Mouse (Mus musculus) left cerebral cortex, postnatal 25 days (tissue): Measurements from ENCODE around the gene Tpd52l2. TPM values are rescaled to one million over a fixed set of nuclear protein-coding genes. Genes with fewer than 3 reads are reported as not detected.

Source experiments
- DNase-seq, 2 experiments: peaks; one replicate each; pipeline ENCODE4 v3.0.0; 2022; ENCODE audit warnings: low spot score in 2 of 2, mixed read lengths in 1 of 2
- intact Hi-C: fragments of 180-260 bp; cut with DNase I; formaldehyde crosslinking; loops from one replicate; pipeline ENCODE4 v1.15.1; 2025
- total RNA-seq, 2 experiments: library from RNA; stranded (reverse); gene quantifications; 2 replicates each; pipeline ENCODE4 v1.2.3; 2021

The Tpd52l2 gene
- total RNA-seq, 2 experiments from 2014 or later: 74.7 to 76.8 TPM

- intact Hi-C loops: loop anchor here (10.0 kb wide), 1 partner anchor 152 kb away; the partner anchor contains the start of gene Sox18
- DNase-seq: peak in 1 of 2 experiments; percentile 32
These were observed 25.9 kb downstream of the Tpd52l2 start for GRCm38 (mm10) chr2:181522811-181523210.

DNA sequence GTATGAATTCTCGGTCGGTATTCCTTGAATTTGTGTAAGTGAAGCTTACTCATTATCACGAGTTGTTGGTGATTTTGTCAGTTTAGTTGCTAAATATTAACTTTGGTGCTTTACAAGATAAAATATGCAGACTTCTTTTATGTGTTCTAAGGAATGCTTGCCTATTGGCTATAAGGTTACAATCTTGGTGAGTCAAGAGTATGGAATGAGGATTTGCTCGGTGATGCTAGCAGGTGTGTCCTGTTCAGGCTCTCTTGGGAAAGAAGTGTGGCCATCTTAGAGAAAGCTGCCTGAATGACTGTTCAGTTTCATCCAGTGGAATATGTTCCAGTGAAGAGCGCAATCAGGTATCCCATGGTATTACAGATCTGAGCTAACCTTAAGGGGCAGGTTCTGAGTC lies 28.6 kb downstream of the Tpd52l2 start:
- DNase-seq: no peak
- intact Hi-C loops: loop anchor here (10.0 kb wide), 1 partner anchor 149 kb away; the partner anchor contains the start of gene Sox18

- intact Hi-C loops: loop anchor here (10.0 kb wide), 1 partner anchor 146 kb away; the partner anchor contains the start of gene Sox18
- no peak for DNase-seq
These were observed 32.1 kb downstream of the Tpd52l2 start for GRCm38 (mm10) chr2:181529076-181529475.

DNA sequence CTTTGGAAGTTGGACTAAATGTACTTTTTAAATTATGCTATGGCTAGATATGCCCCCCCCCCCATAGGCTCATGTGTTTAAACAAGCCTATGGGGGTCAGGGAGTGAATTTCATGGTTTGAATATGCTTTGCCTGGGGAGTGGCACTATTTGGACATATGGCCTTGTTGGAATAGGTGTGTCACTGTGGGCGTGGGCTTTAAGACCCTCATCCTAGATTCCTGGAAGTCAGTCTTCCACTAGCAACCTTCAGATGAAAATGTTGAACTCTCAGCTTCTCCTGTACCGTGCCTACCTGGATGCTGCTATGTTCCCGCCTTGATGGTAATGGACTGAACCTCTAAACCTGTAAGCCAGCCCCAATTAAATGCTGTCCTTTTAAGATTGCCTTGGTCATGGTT lies 35.6 kb downstream of the Tpd52l2 start:
- intact Hi-C loops: no loop called here
- DNase-seq: no peak

DNA sequence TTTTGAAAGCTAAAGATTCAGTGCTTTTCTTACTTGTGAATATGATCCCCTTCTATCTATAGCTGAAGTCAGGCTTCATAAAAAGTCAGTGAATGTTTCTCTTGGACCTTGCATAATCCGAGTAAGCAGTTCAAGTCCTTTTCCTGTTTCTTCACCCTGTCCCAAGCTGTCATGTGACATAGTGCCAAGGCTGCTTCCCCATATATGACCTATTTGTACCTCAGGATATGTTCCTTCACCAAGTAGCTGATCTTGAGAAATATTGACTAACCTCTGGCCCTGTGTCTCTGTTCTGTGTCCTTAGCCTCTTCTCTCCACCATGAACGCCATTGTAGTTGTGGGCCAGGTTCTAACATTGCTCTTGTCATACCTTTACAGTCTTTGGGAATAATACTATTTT lies 39.5 kb downstream of the Tpd52l2 start:
- intact Hi-C loops: loop anchor here (5.0 kb wide), 1 partner anchor 56 kb away; the partner anchor contains the start of genes Prpf6 and Zfp512b
- no peak for DNase-seq

DNA sequence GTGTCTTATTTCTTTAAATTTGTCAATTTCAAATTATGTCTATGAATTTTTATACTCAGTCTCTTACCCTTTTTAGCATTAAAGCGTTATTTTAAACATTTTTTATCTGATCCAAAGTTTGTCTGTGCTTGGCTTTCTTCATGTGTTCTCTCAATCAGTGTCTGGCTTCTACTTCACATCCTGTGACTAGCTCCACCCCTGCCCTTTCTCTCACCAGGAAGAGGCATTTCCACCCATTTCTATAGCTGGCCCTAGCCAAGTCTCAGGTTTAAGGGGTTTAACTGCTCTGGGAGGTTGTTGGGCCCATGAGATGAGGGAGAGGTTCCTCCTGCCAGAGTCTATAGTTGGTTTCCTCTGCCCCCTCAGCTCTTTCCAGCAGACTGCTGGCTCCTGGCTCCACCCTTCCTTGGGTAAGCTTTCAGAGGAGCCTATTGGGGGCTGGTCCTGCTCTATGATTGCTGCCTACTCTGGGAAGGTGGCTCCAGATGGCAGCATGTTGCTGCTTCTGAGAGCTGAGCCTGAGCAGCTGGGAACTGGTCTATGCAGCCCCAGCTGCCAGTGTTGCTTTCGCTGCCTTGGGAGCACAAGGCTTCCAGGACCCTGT lies 40.6 kb downstream of the Tpd52l2 start:
- intact Hi-C loops: loop anchor here (5.0 kb wide), 1 partner anchor 55 kb away; the partner anchor contains the start of genes Prpf6 and Zfp512b
- peak; percentile 68 to 94 for DNase-seq

DNA sequence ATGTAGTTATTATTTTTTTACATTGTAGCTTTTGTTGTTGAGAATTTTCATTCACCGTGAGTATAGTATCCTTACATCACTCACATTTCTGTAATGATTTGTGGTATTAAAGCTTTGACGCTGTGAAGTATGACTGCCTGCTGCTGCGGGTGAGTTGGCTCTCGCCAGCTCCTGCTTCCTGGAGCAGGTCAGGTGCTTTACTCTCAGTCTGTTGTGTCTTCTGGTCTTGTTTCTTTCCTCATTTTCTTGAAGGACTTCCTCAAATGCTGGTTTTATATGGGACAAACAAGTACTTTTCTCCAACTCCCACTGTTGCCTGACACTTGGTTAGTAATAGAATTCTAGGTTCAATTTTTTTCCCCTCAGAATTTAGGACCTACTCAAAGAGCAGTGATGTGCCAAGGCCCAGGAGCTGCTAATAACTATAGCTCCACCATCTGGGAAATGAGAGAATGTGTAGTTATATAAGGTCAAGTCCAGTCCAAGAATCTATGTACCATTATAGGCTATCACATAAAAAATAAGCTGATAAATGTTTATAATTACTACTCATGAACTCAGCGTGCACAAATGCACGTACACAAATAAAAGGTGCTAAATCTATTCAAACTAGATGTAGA lies 44.9 kb downstream of the Tpd52l2 start:
- intact Hi-C loops: no loop called here
- no peak for DNase-seq

GRCm38 (mm10) chr2:181546142-181546541 lies 49.2 kb downstream of the Tpd52l2 start:
- no peak for DNase-seq
- intact Hi-C loops: no loop called here

DNA sequence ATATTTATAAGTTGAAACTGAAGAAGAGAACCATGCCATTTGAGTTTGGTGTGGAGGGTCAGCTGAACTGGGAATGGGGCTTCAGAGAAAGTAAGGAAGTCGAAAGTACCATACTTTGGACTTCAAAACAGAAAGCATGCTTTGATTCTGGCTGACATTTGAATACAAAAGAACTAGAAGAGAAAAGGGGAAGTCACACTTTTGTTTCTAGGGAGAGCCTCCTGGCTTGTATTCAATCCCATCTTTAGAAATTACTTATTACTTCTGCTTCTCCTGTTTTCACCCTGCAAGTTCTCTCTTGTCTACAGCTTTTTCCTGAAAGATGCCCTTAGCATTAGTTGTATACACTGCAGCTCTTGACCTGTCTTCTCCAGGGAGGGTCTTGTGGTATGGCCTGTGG lies 51.3 kb downstream of the Tpd52l2 start:
- no peak for DNase-seq
- intact Hi-C loops: no loop called here

- intact Hi-C loops: no loop called here
- DNase-seq: no peak
These were observed 51.7 kb downstream of the Tpd52l2 start for GRCm38 (mm10) chr2:181548682-181549081.

DNA sequence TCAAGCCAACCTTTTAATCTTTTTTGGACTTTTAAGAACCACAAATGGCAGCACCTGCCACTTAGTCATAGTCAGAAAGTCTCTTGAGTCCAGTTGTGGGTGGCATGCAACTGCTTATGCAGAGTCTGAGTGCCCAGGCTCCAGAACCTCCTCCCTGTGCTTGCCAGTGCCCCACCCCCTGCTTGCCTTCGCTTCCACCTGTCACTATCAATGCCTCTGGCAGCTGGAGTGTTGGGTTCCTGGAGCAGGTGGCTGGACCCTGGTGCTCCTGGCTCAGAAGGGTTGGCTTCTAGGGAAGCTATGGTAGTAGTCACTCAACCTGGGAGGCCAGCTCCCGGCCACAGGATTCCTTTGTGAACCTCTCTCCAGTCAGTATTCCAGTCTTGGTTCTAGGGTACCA lies 53.3 kb downstream of the Tpd52l2 start:
- DNase-seq: no peak
- intact Hi-C loops: no loop called here

- DNase-seq: no peak
- intact Hi-C loops: no loop called here
These were observed 56.8 kb downstream of the Tpd52l2 start for GRCm38 (mm10) chr2:181553772-181554171.

DNA sequence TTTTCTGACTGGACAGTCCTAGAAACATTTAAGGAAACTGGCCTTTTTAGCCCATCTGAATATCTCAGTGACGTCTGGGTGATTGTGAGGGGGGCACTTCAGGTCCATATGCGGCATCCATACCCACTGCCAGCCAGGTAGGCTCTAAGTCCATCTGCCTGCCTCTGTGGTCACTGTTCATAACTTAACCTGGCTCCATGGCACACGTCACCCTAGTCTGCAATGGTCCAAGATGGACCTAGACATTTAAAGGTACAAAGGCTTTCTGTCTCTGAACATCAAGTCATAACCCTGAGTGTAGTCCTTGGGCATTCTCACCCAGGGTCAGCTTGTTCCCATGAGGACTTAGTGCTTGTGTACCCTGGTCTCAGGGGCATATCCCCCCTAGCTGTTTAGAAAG lies 70.4 kb downstream of the Tpd52l2 start:
- intact Hi-C loops: no loop called here
- no peak for DNase-seq

Other genes with a start within 250 kb of the Tpd52l2 start
- 10 to 100 TPM; 21.3 to 23.9 TPM for gene Gmeb2, start 209.1 kb upstream of the Tpd52l2 start, total RNA-seq
- gene Stmn3, start 182.6 kb upstream of the Tpd52l2 start, total RNA-seq: 100 to 1,000 TPM; 631 to 689 TPM
- 10 to 100 TPM; 29.8 to 34.9 TPM for gene Rtel1, start 177.4 kb upstream of the Tpd52l2 start, total RNA-seq
- gene Zgpat, start 132.2 kb upstream of the Tpd52l2 start, total RNA-seq: 10 to 100 TPM; 64.8 to 68.0 TPM
- 10 to 100 TPM; 39.5 to 41.4 TPM for gene Arfrp1, start 131.7 kb upstream of the Tpd52l2 start, total RNA-seq
- gene Lime1, start 117.1 kb upstream of the Tpd52l2 start, total RNA-seq: 10 to 100 TPM; 35.8 to 39.1 TPM
- gene Zbtb46, start 37.7 kb upstream of the Tpd52l2 start, total RNA-seq: 10 to 100 TPM; 11.2 to 15.3 TPM
- not detected for gene Abhd16b, start 3.9 kb upstream of the Tpd52l2 start, total RNA-seq
- gene Dnajc5, start 23.3 kb downstream of the Tpd52l2 start, total RNA-seq: 100 to 1,000 TPM; 289 to 296 TPM
- 10 to 100 TPM; 44.2 to 50.5 TPM for gene Uckl1, start 87.8 kb downstream of the Tpd52l2 start, total RNA-seq
- 10 to 100 TPM; 51.0 to 51.7 TPM for gene Prpf6, start 94.7 kb downstream of the Tpd52l2 start, total RNA-seq
- gene Zfp512b, start 95.7 kb downstream of the Tpd52l2 start, total RNA-seq: 10 to 100 TPM; 76.5 to 89.2 TPM
- 10 to 100 TPM; 19.4 to 20.2 TPM for gene Samd10, start 102.1 kb downstream of the Tpd52l2 start, total RNA-seq
- not detected for gene Gm29797, start 159.9 kb downstream of the Tpd52l2 start, total RNA-seq
- 10 to 100 TPM; 10.9 to 11.4 TPM for gene Sox18, start 174.5 kb downstream of the Tpd52l2 start, total RNA-seq
- 10 to 100 TPM; 61.9 to 63.3 TPM for gene Tcea2, start 183.2 kb downstream of the Tpd52l2 start, total RNA-seq
- 10 to 100 TPM; 30.2 to 35.3 TPM for gene Rgs19, start 196.8 kb downstream of the Tpd52l2 start, total RNA-seq
- gene Lkaaear1, start 201.3 kb downstream of the Tpd52l2 start, total RNA-seq: not detected
- 10 to 100 TPM; 56.1 to 57.3 TPM for gene Oprl1, start 217.9 kb downstream of the Tpd52l2 start, total RNA-seq